Mouse (Mus musculus) embryonic stem cell, embryonic (primary cell): ENCODE data around the gene Slf1.
"Not testable (repeated sequence)": the region's sequence is repeated elsewhere in the genome, so short reads cannot be mapped to it uniquely, and the experiment has no call there.

Source experiments
- CTCF ChIA-PET, 4 experiments: fragments of 300-600 bp in 2 of 4; fragments of 350-600 bp in 2 of 4; sonication (Branson Sonifier 250); formaldehyde crosslinking; loops; one replicate each; lab custom pipeline; 2022; ENCODE audit warnings: inconsistent platforms in 2 of 4; lab: Charles Lee
- POLR2A ChIA-PET, 4 experiments: fragments of 300-600 bp in 2 of 4; fragments of 350-600 bp in 2 of 4; sonication (Branson Sonifier 250); formaldehyde crosslinking; loops; one replicate each; lab custom pipeline; 2022; ENCODE audit warnings: antibody characterized with exemption in 4 of 4, inconsistent platforms in 1 of 4; lab: Charles Lee

Slf1 gene

GRCm38 (mm10) chr13:77134931-77135620, at the start of gene Slf1, which contains the start of gene 2210408I21Rik:
TSS of gene Slf1 (minus strand) at chr13:77135473.
TSS of gene 2210408I21Rik (plus strand) at chr13:77135540.
- ChIA-PET CTCF (interaction anchor here in 1 of 4 experiments (0.8 kb wide), 1 partner anchor 714 kb away, joined by 3 read pairs; no protein-coding TSS in a partner anchor), POLR2A (interaction anchor here in 3 of 4 experiments (0.6 to 1.6 kb wide), 7 partner anchors 9 to 321 kb away, joined by 3 to 4 read pairs (median 3); no protein-coding TSS in a partner anchor)

GRCm38 (mm10) chr13:77177931-77178330, 42.7 kb upstream of the Slf1 start:
- CTCF ChIA-PET = no interaction called here

GRCm38 (mm10) chr13:77140890-77141289, 5.6 kb upstream of the Slf1 start:
- CTCF ChIA-PET = no interaction called here
- POLR2A ChIA-PET = no interaction called here

More at GRCm38 (mm10) chr13:77177931-77178330, 42.7 kb upstream of the Slf1 start:
- POLR2A ChIA-PET = no interaction called here

GRCm38 (mm10) chr13:77135621-77135981, 328 bp upstream of the Slf1 start:
- ChIA-PET POLR2A (interaction anchor here in 1 of 4 experiments (1.4 to 1.6 kb wide), 2 partner anchors 19 to 24 kb away, joined by 3 to 4 read pairs; no protein-coding TSS in a partner anchor), CTCF (interaction anchor here in 2 of 4 experiments (0.5 to 0.8 kb wide), 2 partner anchors 714 to 1126 kb away, joined by 3 read pairs; no protein-coding TSS in a partner anchor)

- ChIA-PET POLR2A (no interaction called here), CTCF (no interaction called here)
Observed at GRCm38 (mm10) chr13:77131132-77131531, 4.1 kb downstream of the Slf1 start.

GRCm38 (mm10) chr13:77128240-77128639, 7.0 kb downstream of the Slf1 start:
- ChIA-PET POLR2A (no interaction called here), CTCF (no interaction called here)

- CTCF ChIA-PET = no interaction called here
- POLR2A ChIA-PET = interaction anchor here in 2 of 4 experiments (0.6 to 1.5 kb wide), 3 partner anchors 9 to 64 kb away, joined by 3 to 4 read pairs (median 3); no protein-coding TSS in a partner anchor
Observed at GRCm38 (mm10) chr13:77125159-77125558, 10.1 kb downstream of the Slf1 start.

- ChIA-PET CTCF (no interaction called here), POLR2A (interaction anchor here in 1 of 4 experiments (0.6 kb wide), 1 partner anchor 10 kb away, joined by 3 read pairs; no protein-coding TSS in a partner anchor)
Observed at GRCm38 (mm10) chr13:77118695-77119094, 16.6 kb downstream of the Slf1 start.

GRCm38 (mm10) chr13:77107734-77108133, 27.5 kb downstream of the Slf1 start:
- CTCF ChIA-PET = no interaction called here
- POLR2A ChIA-PET = no interaction called here

GRCm38 (mm10) chr13:77092876-77093275, 42.4 kb downstream of the Slf1 start:
- POLR2A ChIA-PET, CTCF ChIA-PET: not testable (repeated sequence)

GRCm38 (mm10) chr13:77072030-77072429, 63.2 kb downstream of the Slf1 start:
- ChIA-PET POLR2A (no interaction called here), CTCF (no interaction called here)

GRCm38 (mm10) chr13:77068847-77069246, 66.4 kb downstream of the Slf1 start:
- ChIA-PET CTCF (no interaction called here), POLR2A (no interaction called here)

GRCm38 (mm10) chr13:77063221-77063620, 72.1 kb downstream of the Slf1 start:
- POLR2A ChIA-PET = no interaction called here
- CTCF ChIA-PET = no interaction called here

GRCm38 (mm10) chr13:77049736-77050135, 85.5 kb downstream of the Slf1 start:
- ChIA-PET POLR2A (no interaction called here), CTCF (no interaction called here)

GRCm38 (mm10) chr13:77048461-77048860, 86.8 kb downstream of the Slf1 start:
- CTCF ChIA-PET = no interaction called here

GRCm38 (mm10) chr13:77047179-77047931, 87.9 kb downstream of the Slf1 start:
- POLR2A ChIA-PET = interaction anchor here in 1 of 4 experiments (0.8 kb wide), 1 partner anchor 13 kb away, joined by 3 read pairs; no protein-coding TSS in a partner anchor
- CTCF ChIA-PET = interaction anchor here in 2 of 4 experiments (0.7 kb wide), 2 partner anchors 202 to 203 kb away, joined by 4 to 6 read pairs; no protein-coding TSS in a partner anchor

More at GRCm38 (mm10) chr13:77048461-77048860, 86.8 kb downstream of the Slf1 start:
- POLR2A ChIA-PET = no interaction called here

- CTCF ChIA-PET = no interaction called here
- POLR2A ChIA-PET = interaction anchor here in 1 of 4 experiments (0.8 kb wide), 1 partner anchor 12 kb away, joined by 3 read pairs; no protein-coding TSS in a partner anchor
Observed at GRCm38 (mm10) chr13:77046416-77046815, 88.9 kb downstream of the Slf1 start.

- ChIA-PET POLR2A (no interaction called here), CTCF (interaction anchor here in 1 of 4 experiments (0.6 kb wide), 1 partner anchor 417 kb away, joined by 3 read pairs; no protein-coding TSS in a partner anchor)
Observed at GRCm38 (mm10) chr13:77045375-77045774, 89.9 kb downstream of the Slf1 start.

- ChIA-PET CTCF (no interaction called here), POLR2A (no interaction called here)
Observed at GRCm38 (mm10) chr13:77043375-77043774, 91.9 kb downstream of the Slf1 start.
